Mouse (Mus musculus): ENCODE data around the gene Rspo3. TPM values are rescaled to one million over a fixed set of nuclear protein-coding genes. Genes with fewer than 3 reads are reported as not detected.

The Rspo3 gene
- total RNA-seq, 2 experiments from 2014 or later = 13.0 to 13.2 TPM

DNA sequence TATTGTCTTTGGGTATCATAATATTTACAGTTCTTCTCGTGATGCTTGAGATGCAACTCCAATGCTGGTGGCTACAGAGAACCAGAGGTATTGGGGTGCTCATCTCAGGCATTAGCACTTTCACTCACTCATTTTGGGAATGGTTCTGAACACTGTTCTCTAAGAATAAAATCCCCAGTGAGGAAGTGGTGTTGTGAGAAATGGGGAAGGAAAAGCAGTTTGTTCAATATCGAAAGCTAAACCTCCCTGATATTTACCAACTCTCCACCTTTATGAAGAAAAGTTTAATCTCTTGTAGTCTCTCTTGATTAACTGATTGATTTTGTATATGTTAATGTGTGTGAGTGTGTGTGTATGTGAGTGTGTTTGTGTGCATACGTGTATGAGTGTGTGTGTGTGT is 90.6 kb downstream of the Rspo3 start:
- no peak for DNase-seq (ENCODE audit: low spot score in 2 of 2)

- DNase-seq (ENCODE audit: low spot score in 2 of 2) = no peak
These were observed 94.4 kb downstream of the Rspo3 start for GRCm38 (mm10) chr10:29441297-29441696.

DNA sequence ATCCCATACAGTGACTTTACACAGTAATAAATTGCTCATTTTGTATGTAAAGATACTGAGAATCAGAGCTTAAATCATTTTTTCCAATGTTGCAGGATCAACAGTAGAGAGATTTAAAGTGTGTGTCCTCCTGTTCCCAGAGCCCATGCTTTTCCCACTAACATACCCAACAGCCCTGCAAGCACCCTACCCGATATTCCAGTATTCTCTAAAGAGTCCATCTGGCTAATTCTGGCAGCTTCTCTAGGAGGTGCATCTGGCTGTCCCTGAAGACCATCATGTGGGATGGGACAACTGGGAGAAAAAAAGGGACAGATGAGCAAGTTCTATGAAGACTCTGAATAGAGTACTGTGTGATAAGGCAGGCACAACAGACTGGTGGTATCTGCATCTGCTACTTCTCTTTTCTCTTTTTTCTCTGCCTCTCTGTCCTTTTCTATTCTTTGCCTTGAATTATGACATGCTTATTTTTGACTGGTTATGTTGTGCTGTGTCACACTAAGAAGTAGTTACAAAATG is 102.7 kb downstream of the Rspo3 start:
- DNase-seq (ENCODE audit: low spot score in 2 of 2) = no peak

- no peak for DNase-seq (ENCODE audit: low spot score in 2 of 2)
These were observed 109.0 kb downstream of the Rspo3 start for GRCm38 (mm10) chr10:29426660-29427059.

GRCm38 (mm10) chr10:29424571-29424970 is 111.1 kb downstream of the Rspo3 start:
- no peak for DNase-seq (ENCODE audit: low spot score in 2 of 2)

- no peak for DNase-seq (ENCODE audit: low spot score in 2 of 2)
These were observed 121.3 kb downstream of the Rspo3 start for GRCm38 (mm10) chr10:29414361-29414760.

- no peak for DNase-seq (ENCODE audit: low spot score in 2 of 2)
These were observed 132.9 kb downstream of the Rspo3 start for GRCm38 (mm10) chr10:29402656-29403268.

Other genes with a start within 250 kb of the Rspo3 start
- 10 to 100 TPM; 34.7 to 36.5 TPM for gene Echdc1, start 222.7 kb downstream of the Rspo3 start, total RNA-seq (2021)
- gene Rnf146, start 173.4 kb downstream of the Rspo3 start, total RNA-seq (2021) = 10 to 100 TPM; 56.8 to 62.1 TPM

All from adrenal gland, postnatal 4 days (tissue).